Mouse (Mus musculus): Measurements from ENCODE around the gene Spire2. TPM values are rescaled to one million over a fixed set of nuclear protein-coding genes. Genes with fewer than 3 reads are reported as not detected.
A peak's percentile ranks its signal among the peaks of the same experiment; 100 is the strongest.

Gene Spire2
- polyA plus RNA-seq, 1 experiment from 2014 or later: 3.1 TPM

GRCm38 (mm10) chr8:123292281-123292680 is 40.2 kb upstream of the Spire2 start:
- Histone ChIP-seq H3K9me3 (replicated peaks; ENCODE audit: control insufficient read depth, low read length) (no peaks in the 10 kb centered on the region), H3K9ac (replicated peaks; ENCODE audit: low read length) (no peak overlapping the region), H3K27ac (replicated peaks; ENCODE audit: low read depth, low read length) (no peak overlapping the region), H3K4me1 (ENCODE audit: control insufficient read depth, insufficient read depth, low read length) (no peaks in the 10 kb centered on the region), H3K4me3 (ENCODE audit: low read depth, low read length) (no peak overlapping the region), H3K4me2 (ENCODE audit: low read depth, low read length) (no peak overlapping the region), H3K36me3 (replicated peaks; ENCODE audit: control insufficient read depth, insufficient read depth, low read depth, low read length) (no peaks in the 10 kb centered on the region; the same call in 1 of the 2 replicates), H3K27me3 (ENCODE audit: control insufficient read depth, insufficient read depth, low read length) (no peaks in the 10 kb centered on the region)
- no peak for ATAC-seq (replicated peaks; ENCODE audit: insufficient number of reproducible peaks, low FRiP score, low TSS enrichment, low read depth)
- DNase-seq (ENCODE audit: low spot score): no peak
- 86% methylated on average over 3 of the region's 3 CpGs for WGBS

- Histone ChIP-seq H3K9ac (replicated peaks; ENCODE audit: low read length) (no peak overlapping the region), H3K4me1 (ENCODE audit: control insufficient read depth, insufficient read depth, low read length) (no peaks in the 10 kb centered on the region), H3K27me3 (ENCODE audit: control insufficient read depth, insufficient read depth, low read length) (no peaks in the 10 kb centered on the region), H3K4me2 (ENCODE audit: low read depth, low read length) (no peak overlapping the region), H3K4me3 (ENCODE audit: low read depth, low read length) (no peak overlapping the region), H3K9me3 (replicated peaks; ENCODE audit: control insufficient read depth, low read length) (no peaks in the 10 kb centered on the region), H3K36me3 (replicated peaks; ENCODE audit: control insufficient read depth, insufficient read depth, low read depth, low read length) (no peaks in the 10 kb centered on the region; the same call in 1 of the 2 replicates), H3K27ac (replicated peaks; ENCODE audit: low read depth, low read length) (no peak overlapping the region)
- WGBS: 88% methylated on average over 2 of the region's 2 CpGs
- DNase-seq (ENCODE audit: low spot score) (no peak), ATAC-seq (replicated peaks; ENCODE audit: insufficient number of reproducible peaks, low FRiP score, low TSS enrichment, low read depth) (no peak)
Measured at GRCm38 (mm10) chr8:123292785-123293184, 39.7 kb upstream of the Spire2 start.

- H3K4me2 ChIP-seq (ENCODE audit: low read depth, low read length): no peak overlapping the region
- no peaks in the 10 kb centered on the region; the same call in 1 of the 2 replicates for H3K36me3 ChIP-seq (replicated peaks; ENCODE audit: control insufficient read depth, insufficient read depth, low read depth, low read length)
- H3K27ac ChIP-seq (replicated peaks; ENCODE audit: low read depth, low read length): no peak overlapping the region
- no peaks in the 10 kb centered on the region for H3K27me3 ChIP-seq (ENCODE audit: control insufficient read depth, insufficient read depth, low read length)
- no peak for ATAC-seq (replicated peaks; ENCODE audit: insufficient number of reproducible peaks, low FRiP score, low TSS enrichment, low read depth)
- no peak overlapping the region for H3K9ac ChIP-seq (replicated peaks; ENCODE audit: low read length)
- H3K4me1 ChIP-seq (ENCODE audit: control insufficient read depth, insufficient read depth, low read length): no peaks in the 10 kb centered on the region
- WGBS: 90% methylated on average over 11 of the region's 11 CpGs
- no peaks in the 10 kb centered on the region for H3K9me3 ChIP-seq (replicated peaks; ENCODE audit: control insufficient read depth, low read length)
- H3K4me3 ChIP-seq (ENCODE audit: low read depth, low read length): no peak overlapping the region
- no peak for DNase-seq (ENCODE audit: low spot score)
Measured at GRCm38 (mm10) chr8:123298301-123298700, 34.2 kb upstream of the Spire2 start.

- Histone ChIP-seq H3K4me3 (ENCODE audit: low read depth, low read length) (no peak overlapping the region), H3K4me1 (ENCODE audit: control insufficient read depth, insufficient read depth, low read length) (no peaks in the 10 kb centered on the region), H3K27ac (replicated peaks; ENCODE audit: low read depth, low read length) (no peak overlapping the region), H3K36me3 (replicated peaks; ENCODE audit: control insufficient read depth, insufficient read depth, low read depth, low read length) (no peaks in the 10 kb centered on the region), H3K9ac (replicated peaks; ENCODE audit: low read length) (no peak overlapping the region), H3K9me3 (replicated peaks; ENCODE audit: control insufficient read depth, low read length) (no peaks in the 10 kb centered on the region), H3K27me3 (ENCODE audit: control insufficient read depth, insufficient read depth, low read length) (no peaks in the 10 kb centered on the region), H3K4me2 (ENCODE audit: low read depth, low read length) (no peak overlapping the region)
- ATAC-seq (replicated peaks; ENCODE audit: insufficient number of reproducible peaks, low FRiP score, low TSS enrichment, low read depth) (no peak), DNase-seq (ENCODE audit: low spot score) (no peak)
- WGBS: 72% methylated on average over 4 of the region's 4 CpGs
Measured at GRCm38 (mm10) chr8:123308738-123309137, 23.8 kb upstream of the Spire2 start.

GRCm38 (mm10) chr8:123317781-123318466 is 14.6 kb upstream of the Spire2 start:
- Histone ChIP-seq H3K27me3 (ENCODE audit: control insufficient read depth, insufficient read depth, low read length) (no peaks in the 10 kb centered on the region), H3K4me2 (ENCODE audit: low read depth, low read length) (peak overlapping the region; percentile 76), H3K9ac (replicated peaks; ENCODE audit: low read length) (peak overlapping the region; percentile 81), H3K4me3 (ENCODE audit: low read depth, low read length) (peak overlapping the region; percentile 69), H3K9me3 (replicated peaks; ENCODE audit: control insufficient read depth, low read length) (no peaks in the 10 kb centered on the region), H3K4me1 (ENCODE audit: control insufficient read depth, insufficient read depth, low read length) (no peaks in the 10 kb centered on the region), H3K36me3 (replicated peaks; ENCODE audit: control insufficient read depth, insufficient read depth, low read depth, low read length) (no peaks in the 10 kb centered on the region), H3K27ac (replicated peaks; ENCODE audit: low read depth, low read length) (no peak overlapping the region)
- ATAC-seq (replicated peaks; ENCODE audit: insufficient number of reproducible peaks, low FRiP score, low TSS enrichment, low read depth) (peak; percentile 85), DNase-seq (ENCODE audit: low spot score) (no peak)
- WGBS: 6% methylated on average over 21 of the region's 21 CpGs

GRCm38 (mm10) chr8:123318467-123318911 is 14.0 kb upstream of the Spire2 start, which contains the start of gene Fanca:
Gene Fanca (minus strand): TSS chr8:123318576.
- peak within 1 kb of the TSS; percentile 81 for H3K9ac ChIP-seq (replicated peaks; ENCODE audit: low read length)
- H3K27me3 ChIP-seq (ENCODE audit: control insufficient read depth, insufficient read depth, low read length): no peaks in the 10 kb centered on the region
- DNase-seq (ENCODE audit: low spot score) (peak; percentile 97), ATAC-seq (replicated peaks; ENCODE audit: insufficient number of reproducible peaks, low FRiP score, low TSS enrichment, low read depth) (peak; percentile 98)
- under 1% methylated on average over 24 of the region's 24 CpGs for WGBS
- peak within 1 kb of the TSS; percentile 69 for H3K4me3 ChIP-seq (ENCODE audit: low read depth, low read length)
- peak within 1 kb of the TSS; percentile 76 for H3K4me2 ChIP-seq (ENCODE audit: low read depth, low read length)
- no peaks in the 10 kb centered on the region for H3K4me1 ChIP-seq (ENCODE audit: control insufficient read depth, insufficient read depth, low read length)
- no peaks in the 10 kb centered on the region for H3K36me3 ChIP-seq (replicated peaks; ENCODE audit: control insufficient read depth, insufficient read depth, low read depth, low read length)
- no peaks in the 10 kb centered on the region for H3K9me3 ChIP-seq (replicated peaks; ENCODE audit: control insufficient read depth, low read length)
- H3K27ac ChIP-seq (replicated peaks; ENCODE audit: low read depth, low read length): no peak within 1 kb of the TSS

- no peak overlapping the region for H3K9ac ChIP-seq (replicated peaks; ENCODE audit: low read length)
- no peak overlapping the region for H3K27ac ChIP-seq (replicated peaks; ENCODE audit: low read depth, low read length)
- no peak overlapping the region for H3K4me2 ChIP-seq (ENCODE audit: low read depth, low read length)
- 38% methylated on average over 7 of the region's 7 CpGs for WGBS
- no peak for ATAC-seq (replicated peaks; ENCODE audit: insufficient number of reproducible peaks, low FRiP score, low TSS enrichment, low read depth)
- no peaks in the 10 kb centered on the region for H3K36me3 ChIP-seq (replicated peaks; ENCODE audit: control insufficient read depth, insufficient read depth, low read depth, low read length)
- no peaks in the 10 kb centered on the region for H3K4me1 ChIP-seq (ENCODE audit: control insufficient read depth, insufficient read depth, low read length)
- H3K4me3 ChIP-seq (ENCODE audit: low read depth, low read length): no peak overlapping the region
- H3K27me3 ChIP-seq (ENCODE audit: control insufficient read depth, insufficient read depth, low read length): no peaks in the 10 kb centered on the region
- no peaks in the 10 kb centered on the region for H3K9me3 ChIP-seq (replicated peaks; ENCODE audit: control insufficient read depth, low read length)
- DNase-seq (ENCODE audit: low spot score): peak; percentile 79
Measured at GRCm38 (mm10) chr8:123319522-123320164, 12.9 kb upstream of the Spire2 start.

- no peak for ATAC-seq (replicated peaks; ENCODE audit: insufficient number of reproducible peaks, low FRiP score, low TSS enrichment, low read depth)
- Histone ChIP-seq H3K27me3 (ENCODE audit: control insufficient read depth, insufficient read depth, low read length) (0 out of 2 replicates have a peak, but pooled peaks cover 2% of the 10 kb centered on the region), H3K4me3 (ENCODE audit: low read depth, low read length) (no peak overlapping the region), H3K27ac (replicated peaks; ENCODE audit: low read depth, low read length) (no peak overlapping the region), H3K4me1 (ENCODE audit: control insufficient read depth, insufficient read depth, low read length) (no peaks in the 10 kb centered on the region; the same call in 1 of the 2 replicates), H3K4me2 (ENCODE audit: low read depth, low read length) (no peak overlapping the region), H3K9ac (replicated peaks; ENCODE audit: low read length) (no peak overlapping the region), H3K9me3 (replicated peaks; ENCODE audit: control insufficient read depth, low read length) (no peaks in the 10 kb centered on the region), H3K36me3 (replicated peaks; ENCODE audit: control insufficient read depth, insufficient read depth, low read depth, low read length) (no peaks in the 10 kb centered on the region)
- WGBS: 86% methylated on average over 2 of the region's 2 CpGs
- no peak for DNase-seq (ENCODE audit: low spot score)
Measured at GRCm38 (mm10) chr8:123328552-123328951, 4.0 kb upstream of the Spire2 start.

All from embryonic facial prominence, embryonic 11.5 days (tissue).